Mouse (Mus musculus) limb, embryonic 15.5 days (tissue): ENCODE measurements around the gene Kirrel. TPM values are rescaled to one million over a fixed set of nuclear protein-coding genes. Genes with fewer than 3 reads are reported as not detected.

Experiments
- ATAC-seq: fragments of 200-750 bp; cut with Nextera tagmentation; 2 replicates; pipeline ENCODE4 v1.8.0; 2017; ENCODE audit warnings: low read depth, moderate TSS enrichment; ENCODE audit not compliant: insufficient number of reproducible peaks, low FRiP score, low TSS enrichment
- H3K27ac ChIP-seq: fragments of 300-500 bp; sonication (generic); 2 replicates; pipeline ENCODE4 v1.5.1; 2015; ENCODE audit warnings: moderate library complexity, mild to moderate bottlenecking, inconsistent platforms
- H3K27me3 ChIP-seq: fragments of 300-500 bp; sonication (generic); 2 replicates; pipeline ENCODE4 v1.6.1; 2015; ENCODE audit warnings: inconsistent platforms
- H3K36me3 ChIP-seq: fragments of 300-500 bp; sonication (generic); 2 replicates; pipeline ENCODE4 v1.6.1; 2015; ENCODE audit warnings: inconsistent platforms
- H3K4me1 ChIP-seq: fragments of 300-500 bp; sonication (generic); 2 replicates; pipeline ENCODE4 v1.6.1; 2015; ENCODE audit warnings: inconsistent platforms
- H3K4me2 ChIP-seq: fragments of 300-500 bp; sonication (generic); 2 replicates; pipeline ENCODE4 v1.6.1; 2015; ENCODE audit warnings: mild to moderate bottlenecking, inconsistent platforms
- H3K4me3 ChIP-seq: fragments of 300-500 bp; sonication (generic); 2 replicates; pipeline ENCODE4 v1.5.1; 2015; ENCODE audit warnings: mild to moderate bottlenecking, inconsistent platforms
- H3K9ac ChIP-seq: fragments of 300-500 bp; sonication (generic); 2 replicates; pipeline ENCODE4 v1.6.1; 2015; ENCODE audit warnings: inconsistent platforms
- H3K9me3 ChIP-seq: fragments of 300-500 bp; sonication (generic); 2 replicates; pipeline ENCODE4 v1.6.1; 2016; ENCODE audit warnings: inconsistent platforms
- WGBS: fragments of 180-500 bp; shearing (Covaris S2); methylation state at CpG from one replicate; pipeline ENCODE4 v1.1.7; 2015; 5-methylcytosine and 5-hydroxymethylcytosine counted together
- polyA plus RNA-seq: library from polyadenylated mRNA; unstranded; fragments of >200 nt; fragmentation: Nextera tagmentation; extraction: Ambion mirVana; gene quantifications from 2 replicates; pipeline ENCODE4 v1.2.1, GENCODE M21; 2015

The Kirrel gene
- polyA plus RNA-seq, 1 experiment from 2014 or later = 19.5 TPM

GRCm38 (mm10) chr3:87067396-87067975, 107.1 kb downstream of the Kirrel start:
- Histone ChIP-seq H3K4me2 (no peak overlapping the region), H3K27ac (no peak overlapping the region), H3K4me1 (no peaks in the 10 kb centered on the region), H3K27me3 (no peaks in the 10 kb centered on the region), H3K36me3 (no peaks in the 10 kb centered on the region), H3K9me3 (no peaks in the 10 kb centered on the region), H3K9ac (no peak overlapping the region), H3K4me3 (no peak overlapping the region)
- no peak for ATAC-seq
- WGBS = 81% methylated on average over 8 of the region's 8 CpGs

- H3K27ac ChIP-seq = no peak overlapping the region
- WGBS = 72% methylated on average over 1 of the region's 1 CpGs
- H3K27me3 ChIP-seq = no peaks in the 10 kb centered on the region
- H3K9me3 ChIP-seq = no peaks in the 10 kb centered on the region
- no peaks in the 10 kb centered on the region for H3K36me3 ChIP-seq
- no peak for ATAC-seq
- H3K9ac ChIP-seq = no peak overlapping the region
- no peaks in the 10 kb centered on the region for H3K4me1 ChIP-seq
- H3K4me2 ChIP-seq = no peak overlapping the region
- no peak overlapping the region for H3K4me3 ChIP-seq
These were observed 120.6 kb downstream of the Kirrel start for GRCm38 (mm10) chr3:87053939-87054338.

GRCm38 (mm10) chr3:87047801-87048200, 126.7 kb downstream of the Kirrel start:
- Histone ChIP-seq H3K4me1 (no peaks in the 10 kb centered on the region), H3K4me2 (no peak overlapping the region), H3K9ac (no peak overlapping the region), H3K27me3 (no peaks in the 10 kb centered on the region), H3K4me3 (no peak overlapping the region), H3K9me3 (no peaks in the 10 kb centered on the region), H3K36me3 (no peaks in the 10 kb centered on the region), H3K27ac (no peak overlapping the region)
- no peak for ATAC-seq
- WGBS = 94% methylated on average over 5 of the region's 5 CpGs

DNA sequence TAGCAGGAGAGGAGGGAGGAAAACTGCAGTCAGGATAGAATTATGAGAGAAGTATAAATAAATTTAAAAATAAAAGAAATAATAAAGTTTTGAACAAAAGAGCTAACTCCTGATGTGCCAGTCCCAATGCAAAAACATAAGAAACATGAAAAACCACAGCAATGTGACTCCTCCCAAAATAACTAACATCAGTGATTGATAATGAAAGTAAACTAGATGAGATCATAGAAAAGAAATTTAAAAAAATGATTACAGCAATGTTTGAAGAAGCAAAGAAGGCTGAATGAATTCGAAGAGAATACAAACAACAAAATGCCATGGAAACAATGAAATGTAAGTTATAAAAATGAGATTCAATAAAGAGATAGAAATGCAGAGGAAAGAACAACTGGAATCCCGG, 132.8 kb downstream of the Kirrel start:
- no peaks in the 10 kb centered on the region for H3K36me3 ChIP-seq
- no peaks in the 10 kb centered on the region for H3K9me3 ChIP-seq
- no peaks in the 10 kb centered on the region for H3K4me1 ChIP-seq
- no peak overlapping the region for H3K9ac ChIP-seq
- H3K27ac ChIP-seq = no peak overlapping the region
- no peak for ATAC-seq
- no peak overlapping the region for H3K4me3 ChIP-seq
- no peak overlapping the region for H3K4me2 ChIP-seq
- WGBS = 65% methylated on average over 2 of the region's 2 CpGs
- no peaks in the 10 kb centered on the region for H3K27me3 ChIP-seq

GRCm38 (mm10) chr3:87038500-87038899, 136.0 kb downstream of the Kirrel start:
- Histone ChIP-seq H3K4me1 (no peaks in the 10 kb centered on the region), H3K9me3 (no peaks in the 10 kb centered on the region), H3K27ac (no peak overlapping the region), H3K9ac (no peak overlapping the region), H3K4me3 (no peak overlapping the region), H3K4me2 (no peak overlapping the region), H3K36me3 (no peaks in the 10 kb centered on the region), H3K27me3 (no peaks in the 10 kb centered on the region)
- no peak for ATAC-seq
- 84% methylated on average over 6 of the region's 6 CpGs for WGBS

- no peak for ATAC-seq
- Histone ChIP-seq H3K9me3 (no peaks in the 10 kb centered on the region), H3K4me1 (no peaks in the 10 kb centered on the region)
These were observed 140.5 kb downstream of the Kirrel start for GRCm38 (mm10) chr3:87034061-87034460.

GRCm38 (mm10) chr3:87033357-87033756, 141.2 kb downstream of the Kirrel start:
- Histone ChIP-seq H3K9ac (no peak overlapping the region), H3K36me3 (no peaks in the 10 kb centered on the region), H3K27me3 (peaks cover 4% of the 10 kb centered on the region; the same call in 1 of the 2 replicates), H3K27ac (no peak overlapping the region), H3K9me3 (no peaks in the 10 kb centered on the region), H3K4me3 (no peak overlapping the region), H3K4me2 (no peak overlapping the region), H3K4me1 (no peaks in the 10 kb centered on the region)
- no peak for ATAC-seq
- WGBS = 21% methylated on average over 8 of the region's 8 CpGs

More at GRCm38 (mm10) chr3:87034061-87034460, 140.5 kb downstream of the Kirrel start:
- no peak overlapping the region for H3K4me2 ChIP-seq
- H3K27ac ChIP-seq = no peak overlapping the region
- no peak overlapping the region for H3K9ac ChIP-seq
- 85% methylated on average over 4 of the region's 4 CpGs for WGBS
- H3K27me3 ChIP-seq = peaks cover 4% of the 10 kb centered on the region; the same call in 1 of the 2 replicates
- no peak overlapping the region for H3K4me3 ChIP-seq
- no peaks in the 10 kb centered on the region for H3K36me3 ChIP-seq

DNA sequence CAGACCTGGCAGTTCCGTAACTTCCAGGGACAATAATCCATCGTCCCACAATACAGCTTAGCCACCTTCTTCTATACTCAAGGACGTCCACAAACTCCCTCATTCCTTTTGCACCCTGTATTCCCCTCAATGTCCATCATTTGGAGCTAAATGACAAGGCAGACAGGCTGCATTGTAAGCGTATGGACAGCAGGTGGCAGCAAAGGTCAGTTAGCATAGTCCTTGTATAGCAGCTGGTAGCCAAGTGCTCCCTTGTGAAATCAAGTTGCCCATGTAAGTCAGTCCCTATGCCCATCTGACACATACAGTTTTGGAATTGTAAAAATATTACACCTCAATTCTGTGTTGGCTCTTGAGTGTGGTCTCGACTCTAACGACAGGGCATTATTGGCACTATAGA, 143.7 kb downstream of the Kirrel start:
- H3K27me3 ChIP-seq = peaks cover 4% of the 10 kb centered on the region; the same call in 1 of the 2 replicates
- H3K9ac ChIP-seq = no peak overlapping the region
- no peak for ATAC-seq
- 19% methylated on average over 6 of the region's 6 CpGs for WGBS
- no peaks in the 10 kb centered on the region for H3K36me3 ChIP-seq
- no peak overlapping the region for H3K4me2 ChIP-seq
- H3K4me3 ChIP-seq = no peak overlapping the region
- H3K4me1 ChIP-seq = no peaks in the 10 kb centered on the region
- H3K27ac ChIP-seq = no peak overlapping the region
- H3K9me3 ChIP-seq = no peaks in the 10 kb centered on the region

Other genes with a start within 250 kb of the Kirrel start
- gene Cd1d1, start 175.3 kb downstream of the Kirrel start, polyA plus RNA-seq = 26.4 and 28.9 TPM in 2 replicates
- gene Fcrls, start 89.0 kb upstream of the Kirrel start, polyA plus RNA-seq = 16.8 and 17.9 TPM in 2 replicates
- gene Cd5l, start 183.1 kb upstream of the Kirrel start, polyA plus RNA-seq = 0.36 and 0.60 TPM in 2 replicates
- gene Fcrl1, start 201.6 kb upstream of the Kirrel start, polyA plus RNA-seq = 0.27 TPM in 1 of 2 replicates, not detected in the other